Mouse (Mus musculus) ES-E14 (cell line): Measurements from ENCODE around the gene Serpinb2.

Experiments
- ZC3H11A ChIP-seq: IDR thresholded peaks from 2 replicates; pipeline ENCODE4 v1.6.1; 2012; ENCODE audit warnings: low read depth, mild to moderate bottlenecking, inconsistent platforms, low read length, borderline replicate concordance
- ZNF384 ChIP-seq: IDR thresholded peaks from 2 replicates; pipeline ENCODE4 v1.6.1; 2012; ENCODE audit warnings: low read depth, low read length, inconsistent platforms

DNA sequence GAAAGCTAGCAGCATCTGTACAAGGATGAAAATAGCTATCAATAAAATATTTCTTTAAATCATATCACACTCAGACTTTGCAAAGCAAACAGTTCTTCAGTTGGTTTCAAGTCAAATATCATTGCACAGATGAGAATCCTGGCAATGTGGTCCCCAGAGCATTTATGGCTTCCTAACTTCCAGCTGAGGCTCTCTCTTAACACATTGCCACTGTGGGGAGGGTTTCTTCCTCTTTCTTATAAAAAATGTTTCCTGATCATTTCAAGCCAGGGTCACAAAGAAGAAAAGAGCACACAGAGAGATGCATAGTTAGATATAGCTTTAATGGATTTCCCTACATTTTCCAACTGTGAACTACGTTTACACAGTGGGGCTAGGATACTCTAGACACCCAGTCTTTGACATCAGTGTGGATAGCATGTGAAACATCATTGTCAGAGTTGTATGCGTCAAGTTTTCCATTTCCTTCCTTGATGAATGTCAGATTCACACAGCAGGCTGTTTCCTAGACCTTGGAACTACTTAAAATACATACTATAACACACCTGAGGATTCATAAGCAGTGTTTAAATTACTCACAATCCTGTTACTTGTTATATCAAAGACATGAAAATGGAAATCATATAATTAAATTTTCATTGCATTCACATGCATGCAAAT lies 4.7 kb downstream of the Serpinb2 start:
- TF ChIP-seq ZC3H11A (no peak), ZNF384 (no peak)
